Mouse (Mus musculus): ENCODE measurements at regions not wholly inside any gene's neighbourhood (a gene's known extent, or its start where the extent isn't known, plus 50 kb on each side); places are given as distances from the start of the nearest gene placed in this dataset.

DNA sequence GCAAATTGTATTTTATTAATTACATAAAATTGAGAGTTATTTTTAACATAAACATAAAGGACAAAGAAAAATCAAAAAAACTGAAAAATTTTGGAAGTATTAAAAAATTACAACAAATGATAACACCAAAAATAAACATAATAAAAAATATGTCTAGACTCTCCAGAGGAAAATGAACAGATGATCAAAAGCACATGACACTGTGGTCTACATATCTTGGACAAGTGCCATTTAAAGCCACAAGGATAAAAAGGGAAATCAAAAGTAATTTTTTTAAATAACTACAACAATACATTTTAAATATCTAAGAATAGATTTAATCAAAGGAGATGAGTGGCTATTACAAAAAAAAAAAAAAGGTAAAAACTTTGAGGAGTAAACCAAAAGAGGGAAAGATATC, 755.6 kb downstream of the Hace1 start:
- peaks cover 4% of the 10 kb centered on the region; the same call in 1 of the 2 replicates for H3K4me1 ChIP-seq (ENCODE audit: control insufficient read depth, insufficient read depth, low read length)
- TF ChIP-seq CTCF (IDR thresholded peaks at IDR 0.05; ENCODE audit: borderline replicate concordance, insufficient read depth, low read depth, low read length), result no peak
- no peak for TF ChIP-seq POLR2A (IDR thresholded peaks at IDR 0.05; ENCODE audit: borderline replicate concordance, insufficient read depth, low read length)
- H3K4me3 ChIP-seq (replicated peaks; ENCODE audit: insufficient read depth, low read depth, low read length), result no peak overlapping the region
- DNase-seq, result no peak
- no peaks in the 10 kb centered on the region for H3K27me3 ChIP-seq (ENCODE audit: control insufficient read depth, insufficient read depth, low read length)
- H3K27ac ChIP-seq (ENCODE audit: insufficient read depth, low read length), result no peak overlapping the region

DNA sequence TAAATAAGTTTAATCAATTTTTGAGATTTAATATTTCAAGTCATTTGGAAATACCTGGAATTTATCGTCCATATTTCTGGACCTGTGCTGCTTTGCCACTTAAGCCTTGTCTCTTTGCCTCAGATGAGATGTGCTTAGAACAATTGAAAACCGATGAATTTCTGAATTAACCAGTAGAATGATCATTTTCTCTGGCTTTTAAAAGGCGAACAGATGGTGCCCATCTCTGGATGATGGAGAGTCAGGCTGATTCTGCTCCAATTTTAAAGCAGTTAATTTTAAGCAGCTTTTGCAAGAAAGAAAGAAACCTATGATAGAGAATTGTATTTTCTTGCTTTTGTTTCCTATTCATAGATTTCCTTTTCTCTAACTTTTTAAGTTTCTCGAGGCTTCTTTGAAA, 767.7 kb downstream of the Hace1 start:
- DNase-seq, result peak in 1 of 2 experiments; percentile 70
- WGBS, result 17% methylated on average over 4 of the region's 4 CpGs
- no peak overlapping the region for H3K4me3 ChIP-seq (replicated peaks; ENCODE audit: insufficient read depth, low read depth, low read length)

GRCm38 (mm10) chr10:46349613-46350012, 772.0 kb downstream of the Hace1 start:
- Histone ChIP-seq H3K27me3 (ENCODE audit: control insufficient read depth, insufficient read depth, low read length) (no peaks in the 10 kb centered on the region), H3K27ac (ENCODE audit: insufficient read depth, low read length) (no peak overlapping the region), H3K4me3 (replicated peaks; ENCODE audit: insufficient read depth, low read depth, low read length) (no peak overlapping the region), H3K4me1 (ENCODE audit: control insufficient read depth, insufficient read depth, low read length) (peaks cover 5% of the 10 kb centered on the region; the same call in 1 of the 2 replicates)
- no peak for TF ChIP-seq CTCF (IDR thresholded peaks at IDR 0.05; ENCODE audit: borderline replicate concordance, insufficient read depth, low read depth, low read length)
- no peak for TF ChIP-seq POLR2A (IDR thresholded peaks at IDR 0.05; ENCODE audit: borderline replicate concordance, insufficient read depth, low read length)
- 72% methylated on average over 4 of the region's 4 CpGs for WGBS
- DNase-seq, result no peak

More for the DNA sequence above, 767.7 kb downstream of the Hace1 start:
- H3K4me1 ChIP-seq (ENCODE audit: control insufficient read depth, insufficient read depth, low read length), result peaks cover 5% of the 10 kb centered on the region; the same call in 1 of the 2 replicates
- TF ChIP-seq CTCF (IDR thresholded peaks at IDR 0.05; ENCODE audit: borderline replicate concordance, insufficient read depth, low read depth, low read length) (no peak), POLR2A (IDR thresholded peaks at IDR 0.05; ENCODE audit: borderline replicate concordance, insufficient read depth, low read length) (no peak)
- H3K27ac ChIP-seq (ENCODE audit: insufficient read depth, low read length), result no peak overlapping the region
- no peaks in the 10 kb centered on the region for H3K27me3 ChIP-seq (ENCODE audit: control insufficient read depth, insufficient read depth, low read length)

GRCm38 (mm10) chr10:46350196-46350595, 772.6 kb downstream of the Hace1 start:
- TF ChIP-seq POLR2A (IDR thresholded peaks at IDR 0.05; ENCODE audit: borderline replicate concordance, insufficient read depth, low read length) (no peak), CTCF (IDR thresholded peaks at IDR 0.05; ENCODE audit: borderline replicate concordance, insufficient read depth, low read depth, low read length) (no peak)
- 13% methylated on average over 2 of the region's 2 CpGs for WGBS

DNA sequence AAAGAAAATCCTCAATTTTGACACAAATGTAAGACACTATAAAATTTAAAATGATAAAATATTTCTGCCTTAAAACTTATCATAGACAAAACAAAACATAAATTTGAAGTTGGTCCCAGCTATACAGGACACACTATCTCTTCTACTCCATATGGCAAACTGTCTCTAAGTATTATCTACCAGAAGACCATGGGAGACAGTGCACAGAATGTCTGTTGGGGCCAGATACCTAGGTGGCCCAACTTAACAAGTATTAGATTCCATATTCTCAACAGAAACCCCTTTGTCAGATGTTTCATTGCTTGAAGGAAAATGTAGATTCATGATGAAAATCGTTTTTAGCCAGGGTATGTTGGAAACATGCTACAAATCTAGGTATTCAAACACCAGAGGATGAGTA, 779.1 kb downstream of the Hace1 start:
- TF ChIP-seq POLR2A (IDR thresholded peaks at IDR 0.05; ENCODE audit: borderline replicate concordance, insufficient read depth, low read length), result no peak
- H3K4me3 ChIP-seq (replicated peaks; ENCODE audit: insufficient read depth, low read depth, low read length), result no peak overlapping the region
- no peaks in the 10 kb centered on the region for H3K4me1 ChIP-seq (ENCODE audit: control insufficient read depth, insufficient read depth, low read length)
- H3K27ac ChIP-seq (ENCODE audit: insufficient read depth, low read length), result no peak overlapping the region
- 85% methylated on average over 1 of the region's 1 CpGs for WGBS
- no peak for DNase-seq
- H3K27me3 ChIP-seq (ENCODE audit: control insufficient read depth, insufficient read depth, low read length), result no peaks in the 10 kb centered on the region

More at GRCm38 (mm10) chr10:46350196-46350595, 772.6 kb downstream of the Hace1 start:
- Histone ChIP-seq H3K27ac (ENCODE audit: insufficient read depth, low read length) (no peak overlapping the region), H3K4me1 (ENCODE audit: control insufficient read depth, insufficient read depth, low read length) (peaks cover 2% of the 10 kb centered on the region; the same call in 1 of the 2 replicates), H3K27me3 (ENCODE audit: control insufficient read depth, insufficient read depth, low read length) (no peaks in the 10 kb centered on the region), H3K4me3 (replicated peaks; ENCODE audit: insufficient read depth, low read depth, low read length) (no peak overlapping the region)
- DNase-seq, result no peak

DNA sequence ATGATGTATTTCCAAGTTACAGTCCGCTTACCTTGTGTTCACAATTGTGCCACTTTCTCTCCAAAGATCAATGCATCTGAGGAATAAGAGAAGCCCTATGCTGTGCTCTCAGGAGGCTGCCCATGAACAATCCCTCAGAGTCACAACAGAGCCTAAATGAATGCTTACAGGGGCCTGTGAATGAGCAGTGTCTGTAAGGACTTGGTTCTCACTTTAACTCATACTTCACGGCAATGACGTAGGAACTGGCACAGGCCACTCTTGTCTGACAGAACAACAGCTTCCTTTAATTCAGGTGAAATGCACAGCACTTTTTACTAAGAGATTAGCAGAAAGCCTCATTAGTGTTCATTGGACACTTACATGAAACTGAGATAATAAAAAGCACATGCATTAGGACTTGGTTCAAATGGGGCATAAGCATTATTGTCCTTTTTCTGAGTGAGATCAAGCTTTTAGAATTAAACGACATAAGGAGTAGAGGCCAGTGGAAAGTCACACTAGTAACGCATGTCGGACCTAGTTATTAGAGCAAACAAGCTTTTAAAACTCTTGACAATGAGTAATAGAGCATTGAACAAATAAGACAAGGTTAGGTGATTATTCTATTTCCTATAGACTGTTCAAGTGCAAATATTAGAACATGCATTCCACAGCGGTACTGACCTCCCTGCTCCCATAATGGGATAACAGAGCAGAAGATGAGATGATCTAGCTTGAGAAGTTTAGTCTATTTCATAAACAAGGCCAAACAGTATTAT, 796.3 kb downstream of the Hace1 start:
- TF ChIP-seq POLR2A (IDR thresholded peaks at IDR 0.05; ENCODE audit: borderline replicate concordance, insufficient read depth, low read length) (no peak), CTCF (IDR thresholded peaks at IDR 0.05; ENCODE audit: borderline replicate concordance, insufficient read depth, low read depth, low read length) (no peak)
- no peak for DNase-seq

DNA sequence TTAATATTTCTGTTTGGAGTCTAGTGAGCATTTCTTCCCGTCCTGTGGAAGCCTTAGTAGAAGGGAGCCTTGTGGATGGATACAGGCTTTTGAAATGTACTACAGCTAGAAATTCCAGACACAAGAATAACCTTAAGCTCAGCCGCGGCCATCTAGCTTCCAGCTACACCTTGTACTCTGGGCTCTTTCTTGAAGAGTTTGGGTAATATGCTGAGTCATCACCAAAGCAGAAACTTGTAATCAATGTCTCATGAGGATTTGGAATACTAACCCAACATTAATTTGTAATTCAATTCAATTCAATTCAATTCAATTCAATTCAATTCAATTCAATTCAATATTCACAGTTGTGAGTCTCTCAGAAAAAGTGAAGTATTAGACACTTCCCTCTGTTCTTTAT, 797.0 kb downstream of the Hace1 start:
- Histone ChIP-seq H3K4me1 (ENCODE audit: control insufficient read depth, insufficient read depth, low read length) (no peaks in the 10 kb centered on the region), H3K27me3 (ENCODE audit: control insufficient read depth, insufficient read depth, low read length) (no peaks in the 10 kb centered on the region), H3K27ac (ENCODE audit: insufficient read depth, low read length) (no peak overlapping the region), H3K4me3 (replicated peaks; ENCODE audit: insufficient read depth, low read depth, low read length) (no peak overlapping the region)
- no peak for TF ChIP-seq POLR2A (IDR thresholded peaks at IDR 0.05; ENCODE audit: borderline replicate concordance, insufficient read depth, low read length)
- no peak for TF ChIP-seq CTCF (IDR thresholded peaks at IDR 0.05; ENCODE audit: borderline replicate concordance, insufficient read depth, low read depth, low read length)
- no peak for DNase-seq
- WGBS, result 94% methylated on average over 3 of the region's 3 CpGs

More for the DNA sequence above, 796.3 kb downstream of the Hace1 start:
- Histone ChIP-seq H3K27me3 (ENCODE audit: control insufficient read depth, insufficient read depth, low read length) (no peaks in the 10 kb centered on the region), H3K4me1 (ENCODE audit: control insufficient read depth, insufficient read depth, low read length) (no peaks in the 10 kb centered on the region), H3K27ac (ENCODE audit: insufficient read depth, low read length) (no peak overlapping the region), H3K4me3 (replicated peaks; ENCODE audit: insufficient read depth, low read depth, low read length) (no peak overlapping the region)
- WGBS, result 86% methylated on average over 7 of the region's 7 CpGs

DNA sequence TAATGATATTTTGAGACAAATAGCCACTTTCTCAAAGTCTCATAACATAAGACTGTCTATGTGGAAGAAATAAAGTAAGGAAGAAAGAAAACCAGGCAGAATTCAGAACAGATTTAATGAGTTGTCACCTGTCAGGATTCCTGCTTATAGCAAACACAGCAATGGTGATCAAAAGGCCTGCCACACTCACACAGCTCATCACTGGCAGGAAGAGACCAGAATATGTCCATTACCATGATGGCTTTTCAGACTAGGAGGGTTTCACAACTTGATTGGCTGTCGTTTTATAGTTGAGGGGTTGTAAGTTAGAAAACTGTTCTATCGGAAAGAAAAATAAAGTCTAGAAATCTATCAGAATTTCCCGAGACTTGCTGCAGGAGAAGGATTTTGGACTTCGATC, 819.5 kb downstream of the Hace1 start:
- 70% methylated on average over 4 of the region's 4 CpGs for WGBS
- DNase-seq, result no peak
- no peak for TF ChIP-seq POLR2A (IDR thresholded peaks at IDR 0.05; ENCODE audit: borderline replicate concordance, insufficient read depth, low read length)
- no peak for TF ChIP-seq CTCF (IDR thresholded peaks at IDR 0.05; ENCODE audit: borderline replicate concordance, insufficient read depth, low read depth, low read length)

More for the DNA sequence above, 819.5 kb downstream of the Hace1 start:
- Histone ChIP-seq H3K27ac (ENCODE audit: insufficient read depth, low read length) (no peak overlapping the region), H3K27me3 (ENCODE audit: control insufficient read depth, insufficient read depth, low read length) (no peaks in the 10 kb centered on the region), H3K4me1 (ENCODE audit: control insufficient read depth, insufficient read depth, low read length) (no peaks in the 10 kb centered on the region), H3K4me3 (replicated peaks; ENCODE audit: insufficient read depth, low read depth, low read length) (no peak overlapping the region)
